Mouse (Mus musculus): ENCODE measurements around the gene Pdha2.

GRCm38 (mm10) chr3:141191653-141192052 is 20.5 kb downstream of the Pdha2 start:
- TF ChIP-seq CTCF (IDR thresholded peaks at IDR 0.05; ENCODE audit: low read depth, low read length) = no peak
- TF ChIP-seq POLR2A (IDR thresholded peaks at IDR 0.05; ENCODE audit: extremely low read depth, insufficient read depth, low read length) = no peak
